Mouse (Mus musculus): ENCODE measurements around the gene Hspa12a.

The Hspa12a gene

DNA sequence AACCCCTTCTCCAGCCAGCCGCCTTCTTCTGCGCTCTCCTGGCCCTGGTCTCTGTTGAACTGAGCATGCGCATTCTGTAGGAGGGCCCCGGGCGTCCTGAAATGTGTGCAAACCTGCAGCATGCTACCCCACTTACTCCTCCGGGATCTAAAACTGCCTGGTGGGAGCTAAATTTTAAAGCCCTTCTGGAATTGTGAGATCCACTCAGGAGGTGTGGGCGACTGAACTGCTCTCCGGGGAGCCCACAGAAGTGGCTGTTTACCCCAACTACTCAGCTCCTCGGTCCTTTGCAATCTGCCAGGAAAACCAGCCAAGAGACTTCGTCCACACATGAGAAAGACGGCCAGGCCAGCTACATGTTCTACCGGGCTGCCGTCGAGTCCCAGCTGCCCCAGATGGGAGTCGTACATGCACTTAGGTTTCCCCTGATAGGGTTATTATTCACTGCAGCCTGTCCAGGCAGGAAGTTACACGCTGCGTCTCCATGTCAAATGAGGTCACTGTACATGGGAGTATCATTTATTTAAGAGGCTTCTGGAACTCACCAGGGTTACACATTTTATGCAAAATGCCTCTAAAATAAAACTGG, 126.9 kb downstream of the Hspa12a start:
- POLR2A ChIA-PET, result interaction anchor here in 1 of 4 experiments (0.9 kb wide), 1 partner anchor 17 kb away, joined by 3 read pairs; no protein-coding TSS in a partner anchor

GRCm38 (mm10) chr19:58815179-58815922, 128.1 kb downstream of the Hspa12a start:
- ChIA-PET POLR2A (no interaction called here), CTCF (no interaction called here)

More for the DNA sequence above, 126.9 kb downstream of the Hspa12a start:
- CTCF ChIA-PET, result interaction anchor here in 1 of 4 experiments (3.8 kb wide), 1 partner anchor 8 kb away, joined by 12 read pairs; no protein-coding TSS in a partner anchor

DNA sequence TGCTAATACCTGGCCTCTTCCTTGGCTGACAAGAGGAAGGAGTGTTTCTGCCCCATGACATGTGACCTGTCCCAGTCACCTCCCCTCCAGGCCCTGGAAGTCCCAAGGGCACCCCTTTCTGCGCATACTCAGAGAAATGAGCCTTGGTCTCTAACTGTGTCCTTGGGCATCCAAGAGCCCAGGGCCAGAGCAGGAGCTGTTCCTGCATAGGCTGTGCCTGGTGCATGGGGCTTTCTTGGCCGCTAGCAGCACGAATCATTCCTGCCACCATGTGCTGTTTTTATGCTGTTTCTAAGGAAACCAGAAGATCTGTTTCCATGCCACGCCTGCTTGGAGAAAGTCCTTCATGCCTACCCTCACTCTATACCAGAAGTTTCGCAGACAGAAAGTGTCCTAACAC, 132.9 kb downstream of the Hspa12a start:
- POLR2A ChIA-PET, result interaction anchor here in 1 of 4 experiments (0.5 to 2.3 kb wide), 2 partner anchors 30 to 50 kb away, joined by 3 to 6 read pairs; no protein-coding TSS in a partner anchor
- CTCF ChIA-PET, result interaction anchor here (0.7 to 6.2 kb wide), 4 partner anchors 48 to 94 kb away, joined by 3 to 51 read pairs (median 8); no protein-coding TSS in a partner anchor

DNA sequence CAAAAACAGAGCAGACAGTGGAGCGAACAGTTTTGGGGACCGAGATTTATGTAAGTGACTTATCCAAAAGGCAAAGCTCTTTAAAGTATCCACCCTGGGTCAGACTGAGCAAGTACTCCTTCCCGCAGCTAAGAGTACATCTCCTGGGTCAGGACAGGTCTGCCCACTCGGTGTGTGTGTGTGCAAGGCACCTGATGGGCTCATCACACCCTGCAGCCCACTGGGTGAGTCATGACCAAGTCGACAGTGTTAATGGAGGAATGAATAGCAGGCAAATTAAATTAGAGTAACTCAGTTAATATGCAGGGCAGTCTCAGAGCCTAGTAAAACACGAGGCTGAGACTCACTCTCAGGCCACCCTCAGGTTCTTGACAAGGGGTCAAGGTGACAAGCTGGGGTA, 134.6 kb downstream of the Hspa12a start:
- ChIA-PET POLR2A (interaction anchor here in 2 of 4 experiments (2.0 to 2.3 kb wide), 2 partner anchors 10 to 52 kb away, joined by 6 to 8 read pairs; no protein-coding TSS in a partner anchor), CTCF (interaction anchor here (0.6 to 6.2 kb wide), 10 partner anchors 10 to 387 kb away, joined by 3 to 57 read pairs (median 8); no protein-coding TSS in a partner anchor)

- CTCF ChIA-PET, result interaction anchor here (0.5 to 6.2 kb wide), 19 partner anchors 12 to 509 kb away, joined by 3 to 57 read pairs (median 4); partner anchors contain the start of genes Eno4 (in 1 of the 4) and Hspa12a (in 1 of the 4)
- POLR2A ChIA-PET, result no interaction called here
Measured at GRCm38 (mm10) chr19:58806364-58806763, 137.1 kb downstream of the Hspa12a start.

DNA sequence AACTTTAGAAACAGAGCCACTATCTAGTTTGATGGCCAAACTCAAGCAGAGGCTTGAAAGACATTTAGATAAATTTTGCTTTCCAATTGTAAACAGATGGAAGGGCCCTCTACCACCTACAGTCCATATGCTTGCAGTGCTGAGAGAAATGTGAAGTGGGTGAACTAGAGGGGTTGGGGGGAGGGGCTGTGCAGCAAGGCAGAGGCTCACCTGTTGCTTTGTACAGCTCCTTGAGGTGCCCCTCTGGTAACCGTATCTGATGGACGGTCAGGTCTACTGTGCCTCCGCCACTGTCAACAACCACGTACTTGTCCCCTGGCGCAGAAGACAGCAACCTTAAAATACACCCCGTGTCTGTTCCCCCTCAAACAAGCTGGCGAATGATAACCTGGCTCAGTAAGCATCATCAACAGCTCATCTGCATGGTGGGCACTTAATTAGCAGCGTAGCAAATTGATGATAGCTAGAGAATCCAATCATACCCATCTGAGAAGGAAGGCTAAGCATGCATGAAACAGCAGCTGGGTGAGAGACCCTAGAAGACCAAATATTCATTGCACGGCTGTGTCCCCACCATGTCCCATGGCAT, 138.2 kb downstream of the Hspa12a start:
- POLR2A ChIA-PET, result no interaction called here
- CTCF ChIA-PET, result interaction anchor here (1.1 to 6.2 kb wide), 11 partner anchors 11 to 393 kb away, joined by 3 to 57 read pairs (median 5); partner anchors contain the start of genes Eno4 (in 1 of the 4) and Hspa12a (in 1 of the 4)

DNA sequence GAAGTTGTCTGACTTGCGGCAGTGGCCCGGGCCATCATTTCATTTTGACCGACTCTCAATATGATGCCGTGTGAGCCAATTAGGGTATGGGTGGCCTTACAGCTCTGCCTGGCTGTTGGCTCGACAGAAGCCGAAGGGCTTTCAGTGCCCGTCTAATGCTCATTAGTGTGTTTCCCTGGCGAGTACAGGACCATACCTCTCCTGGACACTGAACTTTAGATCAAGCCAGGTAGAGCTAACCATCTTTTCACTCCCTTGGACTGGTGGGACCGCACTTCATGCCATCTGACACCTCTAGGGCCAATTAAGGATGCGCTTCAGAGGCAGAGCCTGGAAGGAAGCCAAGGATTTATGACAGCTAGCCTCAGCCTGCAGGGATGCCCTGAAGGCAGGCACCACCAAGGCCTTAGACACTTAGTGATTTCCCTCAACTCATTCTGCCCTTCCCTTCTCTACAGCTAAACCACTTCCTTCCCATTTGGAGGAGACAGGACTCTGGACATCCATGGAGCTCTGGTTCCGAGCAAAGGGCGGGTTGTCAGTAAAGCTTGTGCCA, 148.3 kb downstream of the Hspa12a start:
- POLR2A ChIA-PET, result interaction anchor here in 1 of 4 experiments (0.6 kb wide), 1 partner anchor 305 kb away, joined by 4 read pairs; no protein-coding TSS in a partner anchor
- CTCF ChIA-PET, result interaction anchor here in 1 of 4 experiments (0.9 to 1.0 kb wide), 2 partner anchors 11 to 12 kb away, joined by 3 to 4 read pairs; no protein-coding TSS in a partner anchor

DNA sequence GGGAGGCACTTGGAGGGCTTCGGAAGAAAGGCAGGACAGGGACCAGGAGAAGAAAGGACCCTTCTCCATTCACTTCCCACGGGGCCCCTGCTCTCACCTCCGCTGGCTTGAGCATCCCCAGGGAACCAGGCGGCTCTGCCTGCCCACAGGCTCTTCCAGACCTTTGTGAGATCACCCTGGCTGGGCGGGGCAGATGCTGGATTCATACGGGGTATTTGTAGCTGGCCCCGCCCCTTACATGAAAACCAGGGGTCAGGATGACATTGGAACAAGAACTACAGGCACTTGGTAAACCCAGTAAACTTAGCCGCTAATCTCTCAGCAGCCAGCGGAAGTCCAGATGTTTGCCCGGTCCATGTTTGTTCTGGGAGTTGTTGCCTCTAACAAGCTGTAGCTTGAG, 149.2 kb downstream of the Hspa12a start, which contains the start of gene 1700019N19Rik:
Gene 1700019N19Rik (minus strand): TSS at position 178 of the 400 bp plus-strand sequence.
- ChIA-PET POLR2A (interaction anchor here in 3 of 4 experiments (0.6 to 1.0 kb wide), 3 partner anchors 16 to 107 kb away, joined by 3 to 6 read pairs (median 3); no protein-coding TSS in a partner anchor), CTCF (interaction anchor here in 1 of 4 experiments (0.9 to 1.0 kb wide), 2 partner anchors 12 to 13 kb away, joined by 3 to 4 read pairs; no protein-coding TSS in a partner anchor)

DNA sequence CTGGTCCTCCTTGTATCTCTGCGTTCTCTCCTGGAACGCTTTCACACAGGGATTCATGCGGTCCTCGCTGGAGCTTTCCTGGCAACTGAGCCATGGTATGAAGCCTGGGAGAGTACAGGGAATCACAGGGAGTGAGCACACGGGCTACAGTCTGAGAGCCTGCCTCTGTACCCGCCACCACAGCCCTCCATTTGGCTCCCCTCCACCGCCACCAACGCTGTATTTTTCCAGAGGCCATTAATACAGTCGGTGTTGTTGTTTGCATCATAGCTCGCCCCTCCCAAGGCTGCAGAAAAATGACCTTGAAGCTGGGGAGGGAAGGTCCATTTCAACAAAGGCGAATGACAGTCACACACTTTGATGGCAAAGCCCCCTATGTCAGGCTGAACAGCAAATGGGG, 154.3 kb downstream of the Hspa12a start:
- ChIA-PET POLR2A (interaction anchor here in 1 of 4 experiments (0.6 kb wide), 1 partner anchor 366 kb away, joined by 3 read pairs; no protein-coding TSS in a partner anchor), CTCF (no interaction called here)

DNA sequence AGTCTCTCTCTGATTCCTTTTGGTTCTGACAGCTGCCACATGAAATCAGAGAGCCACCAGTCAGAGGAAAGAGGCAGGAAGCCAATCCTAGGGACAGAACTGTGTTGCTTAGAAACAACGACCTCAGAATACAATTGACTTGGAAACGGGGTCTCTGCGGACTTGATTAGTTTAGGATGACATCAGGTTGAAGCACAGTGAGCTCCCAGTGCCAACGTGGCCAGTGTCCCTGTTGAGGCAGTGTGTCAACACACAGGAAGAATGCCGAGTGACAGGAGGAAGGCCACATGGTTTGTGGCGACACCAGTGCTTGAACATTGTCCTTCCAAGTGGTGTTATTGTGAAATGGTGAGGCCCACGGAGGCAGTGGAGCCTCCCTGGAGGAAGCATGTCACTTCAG, 159.5 kb downstream of the Hspa12a start:
- ChIA-PET CTCF (no interaction called here), POLR2A (no interaction called here)

DNA sequence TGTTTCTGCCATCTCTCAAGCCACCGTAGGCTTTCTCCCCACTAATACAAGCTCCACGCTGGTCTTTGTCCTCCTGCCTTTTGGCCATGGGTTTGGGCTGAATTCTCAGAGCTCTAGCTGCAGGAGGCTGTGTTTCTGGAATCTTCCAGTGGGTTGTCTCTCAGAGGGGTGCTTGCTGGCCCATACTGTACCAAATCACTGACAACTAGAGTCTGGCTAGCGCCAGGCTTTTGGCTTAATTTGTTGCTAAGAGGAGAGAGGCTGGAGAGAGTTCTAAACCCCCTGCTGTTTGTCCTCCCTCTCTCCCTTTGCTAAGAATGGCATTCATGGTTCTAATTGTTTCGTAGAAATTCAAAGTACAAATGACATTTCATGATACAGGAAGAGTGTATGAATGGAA, 161.9 kb downstream of the Hspa12a start:
- ChIA-PET POLR2A (no interaction called here), CTCF (interaction anchor here in 1 of 4 experiments (1.3 to 1.7 kb wide), 2 partner anchors 25 to 123 kb away, joined by 3 to 4 read pairs; no protein-coding TSS in a partner anchor)

- CTCF ChIA-PET, result interaction anchor here in 1 of 4 experiments (0.8 kb wide), 1 partner anchor 14 kb away, joined by 3 read pairs; no protein-coding TSS in a partner anchor
- POLR2A ChIA-PET, result no interaction called here
Measured at GRCm38 (mm10) chr19:58776461-58776860, 167.0 kb downstream of the Hspa12a start.

DNA sequence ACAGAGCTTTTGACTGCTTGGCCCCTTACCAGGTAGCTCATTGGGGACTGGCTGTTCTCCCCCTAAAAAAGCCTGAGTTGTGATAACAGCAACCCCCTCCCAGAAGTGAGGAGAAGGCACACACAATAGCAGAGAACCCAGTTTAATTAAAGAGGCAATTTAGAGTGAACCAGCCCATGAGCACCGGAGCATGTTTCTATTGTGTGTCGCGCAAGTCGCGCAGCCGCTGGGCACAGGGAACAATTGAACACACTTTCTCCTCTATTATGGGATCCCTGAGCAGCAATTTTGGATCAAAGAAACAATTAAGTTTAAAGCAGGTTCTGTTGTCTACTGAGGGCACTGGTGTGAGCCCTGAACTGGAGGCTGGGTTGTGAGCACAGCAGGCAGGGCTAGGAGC, 176.1 kb downstream of the Hspa12a start:
- ChIA-PET POLR2A (no interaction called here), CTCF (no interaction called here)

- POLR2A ChIA-PET, result interaction anchor here in 2 of 4 experiments (0.6 to 1.7 kb wide), 4 partner anchors 12 to 180 kb away, joined by 3 to 8 read pairs (median 3); partner anchors contain the start of genes Eno4 (in 1 of the 2) and Hspa12a (in 1 of the 2)
- CTCF ChIA-PET, result interaction anchor here (0.5 to 4.1 kb wide), 43 partner anchors 10 to 1906 kb away, joined by 3 to 76 read pairs (median 4); no protein-coding TSS in a partner anchor
Measured at GRCm38 (mm10) chr19:58762848-58763541, 180.5 kb downstream of the Hspa12a start.

DNA sequence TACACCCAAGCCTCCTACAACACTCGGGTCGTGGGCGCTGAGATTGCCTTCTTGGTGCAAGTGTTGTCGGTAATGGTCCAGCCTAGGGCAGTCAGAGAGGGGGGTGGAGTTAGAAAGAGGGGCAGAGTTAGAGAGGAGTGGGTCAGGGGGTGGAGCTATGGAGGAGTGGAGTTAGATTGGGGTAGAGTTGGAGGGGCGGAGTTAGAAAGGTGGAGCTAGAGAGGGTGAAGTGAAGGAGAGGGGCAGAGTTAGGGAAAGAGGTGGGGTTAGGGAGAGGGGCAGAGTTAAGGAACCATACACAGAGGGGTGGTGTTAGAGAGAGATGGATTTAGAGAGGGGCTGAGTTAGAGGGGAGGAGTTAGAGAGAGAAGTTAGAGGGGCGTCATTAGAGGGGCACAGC, 181.1 kb downstream of the Hspa12a start:
- POLR2A ChIA-PET, result interaction anchor here in 2 of 4 experiments (0.6 to 1.7 kb wide), 3 partner anchors 12 to 181 kb away, joined by 3 to 8 read pairs (median 3); partner anchors contain the start of genes Eno4 (in 1 of the 2) and Hspa12a (in 1 of the 2)

GRCm38 (mm10) chr19:58759423-58759822, 184.0 kb downstream of the Hspa12a start, which contains the start of gene Pnliprp2:
Gene Pnliprp2, plus strand, starts transcription at chr19:58759719.
- POLR2A ChIA-PET, result no interaction called here
- CTCF ChIA-PET, result interaction anchor here in 1 of 4 experiments (0.6 kb wide), 1 partner anchor 153 kb away, joined by 3 read pairs; no protein-coding TSS in a partner anchor

More for the DNA sequence above, 181.1 kb downstream of the Hspa12a start:
- CTCF ChIA-PET, result interaction anchor here (0.5 to 4.1 kb wide), 40 partner anchors 9 to 1928 kb away, joined by 3 to 76 read pairs (median 4); no protein-coding TSS in a partner anchor

- ChIA-PET POLR2A (no interaction called here), CTCF (no interaction called here)
Measured at GRCm38 (mm10) chr19:58758871-58759270, 184.6 kb downstream of the Hspa12a start.
